Mouse (Mus musculus) heart, adult 2 months (tissue): ENCODE data around the gene Rcan1.

Source experiments
- CTCF ChIP-seq: fragments of 200-600 bp; IDR thresholded peaks from 2 replicates; pipeline ENCODE4 v1.8.1; 2022; ENCODE audit warnings: antibody characterized with exemption, mild to moderate bottlenecking, moderate library complexity
- POLR2A ChIP-seq: fragments of 200-500 bp; IDR thresholded peaks from 2 replicates; pipeline ENCODE4 v1.6.1; 2011; ENCODE audit warnings: mild to moderate bottlenecking, low read depth, low read length, control low read depth; ENCODE audit not compliant: insufficient read depth

DNA sequence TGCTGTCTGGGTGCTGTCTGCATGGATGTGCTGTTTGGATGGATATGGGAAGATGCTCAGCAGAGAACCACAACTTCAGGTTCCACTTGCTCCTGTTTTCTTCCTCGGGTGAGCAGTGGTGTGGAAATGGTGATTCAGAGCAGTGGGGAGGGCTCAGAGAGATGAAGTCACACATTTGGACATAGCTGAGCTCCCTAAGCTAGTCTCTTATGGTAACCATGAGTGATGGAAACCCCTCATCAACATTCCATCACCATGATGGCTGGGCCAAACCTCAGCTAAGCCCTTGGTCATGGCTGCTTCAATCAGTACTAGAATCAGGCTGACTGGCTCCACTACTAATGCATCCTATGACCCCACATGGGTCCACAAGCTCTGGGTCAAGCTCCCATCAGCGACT is 30.9 kb downstream of the Rcan1 start:
- TF ChIP-seq CTCF (no peak), POLR2A (no peak)
